Mouse (Mus musculus) liver, postnatal 0 days (tissue): Measurements from ENCODE around the gene Fam193b.

ENCODE experiments used
- CTCF ChIP-seq: sonication (generic); IDR thresholded peaks from 2 replicates; pipeline ENCODE4 v1.5.1; 2016; ENCODE audit warnings: antibody characterized with exemption, low read depth
- EP300 ChIP-seq: IDR thresholded peaks from 2 replicates; pipeline ENCODE4 v1.6.1; 2016; ENCODE audit warnings: antibody characterized with exemption, low read depth, mild to moderate bottlenecking

GRCm38 (mm10) chr13:55500575-55500974 is 70.3 kb downstream of the Fam193b start:
- TF ChIP-seq CTCF (no peak), EP300 (no peak)
